Mouse (Mus musculus) liver, adult 2 months (tissue): Measurements from ENCODE around the gene Ror1. TPM values are rescaled to one million over a fixed set of nuclear protein-coding genes. Genes with fewer than 3 reads are reported as not detected.

ENCODE experiments used
- DNase-seq: peaks from one replicate; pipeline ENCODE4 v3.0.0-alpha.2; 2011; ENCODE audit warnings: low read depth, low spot score; ENCODE audit errors: extremely low read depth
- H3K27ac ChIP-seq: fragments of 200-500 bp; replicated peaks from 2 replicates; pipeline ENCODE4 v1.5.1; 2012; ENCODE audit warnings: low read depth, mild to moderate bottlenecking, control low read depth, inconsistent platforms, low read length; ENCODE audit not compliant: insufficient read depth
- H3K27me3 ChIP-seq: fragments of 200-500 bp; 2 replicates; pipeline ENCODE4 v1.6.1; 2012; ENCODE audit warnings: mild to moderate bottlenecking, moderate library complexity, low read length, inconsistent platforms; ENCODE audit not compliant: control insufficient read depth, insufficient read depth
- H3K36me3 ChIP-seq: fragments of 200-500 bp; 2 replicates; pipeline ENCODE4 v1.6.1; 2012; ENCODE audit warnings: low read length, inconsistent platforms; ENCODE audit not compliant: control insufficient read depth, insufficient read depth
- H3K4me1 ChIP-seq: fragments of 200-500 bp; 2 replicates; pipeline ENCODE4 v1.6.1; 2011; ENCODE audit warnings: low read length; ENCODE audit not compliant: control insufficient read depth, insufficient read depth
- H3K4me3 ChIP-seq: fragments of 200-500 bp; 2 replicates; pipeline ENCODE4 v1.5.1; 2011; ENCODE audit warnings: low read depth, mild to moderate bottlenecking, control low read depth, low read length, moderate library complexity; ENCODE audit not compliant: insufficient read depth
- H3K79me2 ChIP-seq: fragments of 200-500 bp; 2 replicates; pipeline ENCODE4 v1.6.1; 2012; ENCODE audit warnings: inconsistent platforms, mild to moderate bottlenecking, low read length, moderate library complexity; ENCODE audit not compliant: control insufficient read depth, insufficient read depth
- H3K9ac ChIP-seq: fragments of 200-500 bp; 2 replicates; pipeline ENCODE4 v1.6.1; 2012; ENCODE audit warnings: low read depth, mild to moderate bottlenecking, control low read depth, inconsistent platforms, low read length
- CTCF ChIP-seq: fragments of 200-500 bp; IDR thresholded peaks from 2 replicates; pipeline ENCODE4 v1.5.1; 2011; ENCODE audit warnings: low read depth, low read length, control low read depth
- POLR2A ChIP-seq: fragments of 200-500 bp; IDR thresholded peaks from 2 replicates; pipeline ENCODE4 v1.6.1; 2011; ENCODE audit warnings: low read length, control low read depth; ENCODE audit not compliant: insufficient read depth; ENCODE audit errors: extremely low read depth
- WGBS: fragments of 180-500 bp; shearing (Covaris S2); methylation state at CpG from one replicate; pipeline ENCODE4 v1.1.7; 2018; 5-methylcytosine and 5-hydroxymethylcytosine counted together
- polyA plus RNA-seq: library from polyadenylated mRNA; depleted of rRNA; stranded (reverse); fragments of >200 nt; gene quantifications from 2 replicates; pipeline ENCODE4 v1.2.3, GENCODE M21; 2012
- total RNA-seq: library from RNA; depleted of rRNA; stranded (reverse); fragments of >200 nt; gene quantifications from 2 replicates; pipeline ENCODE4 v1.2.3, GENCODE M21; 2014

Gene Ror1
- total and polyA plus RNA-seq, 2 experiments = 0.56 to 1.4 TPM

DNA sequence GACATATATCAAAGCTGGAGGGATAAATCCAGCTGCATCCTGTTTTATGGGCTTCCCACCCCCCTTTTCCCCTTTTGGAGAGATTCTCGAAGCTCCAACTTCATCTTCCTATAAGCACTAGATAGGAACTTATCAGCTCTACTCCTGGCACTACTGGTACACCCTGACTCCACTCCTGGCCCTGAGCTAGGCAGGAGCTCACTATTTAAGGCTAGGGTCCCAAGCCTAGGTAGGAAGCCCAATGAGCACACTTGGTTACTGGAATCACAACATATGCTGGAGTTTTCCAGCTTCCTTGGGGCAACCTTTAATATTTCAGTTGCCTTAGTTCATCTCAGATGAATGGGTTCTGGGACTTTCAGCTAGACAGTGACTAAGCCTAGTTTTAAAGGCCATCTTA is 156.5 kb downstream of the Ror1 start:
- Histone ChIP-seq H3K79me2 (peaks cover 3% of the 10 kb centered on the region; the same call in 1 of the 2 replicates), H3K4me1 (peaks cover 2% of the 10 kb centered on the region; the same call in 1 of the 2 replicates), H3K27ac (no peak overlapping the region), H3K4me3 (no peak overlapping the region), H3K9ac (no peak overlapping the region), H3K36me3 (no peaks in the 10 kb centered on the region), H3K27me3 (no peaks in the 10 kb centered on the region)
- TF ChIP-seq POLR2A = no peak
- no peak for TF ChIP-seq CTCF
- no peak for DNase-seq
- WGBS = 73% methylated on average over 1 of the region's 1 CpGs

DNA sequence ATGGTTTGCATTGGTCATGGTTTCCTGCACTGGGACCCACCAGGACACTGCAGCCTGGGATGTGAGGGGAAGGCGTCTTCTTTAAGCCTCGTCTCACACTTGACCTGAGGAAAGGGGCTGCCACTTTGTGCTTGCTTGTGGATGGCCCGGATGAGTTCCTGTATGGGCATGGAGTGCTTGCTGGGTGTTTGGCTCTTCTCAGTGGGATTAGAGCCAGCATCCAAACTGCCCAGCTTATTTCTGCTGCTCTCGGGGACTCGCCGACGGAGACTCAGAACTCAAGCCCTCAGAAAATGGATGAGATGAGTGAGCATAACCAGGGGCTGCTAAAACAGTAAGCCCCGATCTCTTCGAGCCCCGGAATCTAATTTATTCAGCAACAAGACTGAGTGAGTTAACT is 157.1 kb downstream of the Ror1 start:
- WGBS = 96% methylated on average over 10 of the region's 10 CpGs
- TF ChIP-seq POLR2A (no peak), CTCF (no peak)
- Histone ChIP-seq H3K27me3 (no peaks in the 10 kb centered on the region), H3K4me1 (peaks cover 2% of the 10 kb centered on the region; the same call in 1 of the 2 replicates), H3K79me2 (peaks cover 3% of the 10 kb centered on the region; the same call in 1 of the 2 replicates), H3K9ac (no peak overlapping the region), H3K4me3 (no peak overlapping the region), H3K27ac (no peak overlapping the region), H3K36me3 (no peaks in the 10 kb centered on the region)
- no peak for DNase-seq

DNA sequence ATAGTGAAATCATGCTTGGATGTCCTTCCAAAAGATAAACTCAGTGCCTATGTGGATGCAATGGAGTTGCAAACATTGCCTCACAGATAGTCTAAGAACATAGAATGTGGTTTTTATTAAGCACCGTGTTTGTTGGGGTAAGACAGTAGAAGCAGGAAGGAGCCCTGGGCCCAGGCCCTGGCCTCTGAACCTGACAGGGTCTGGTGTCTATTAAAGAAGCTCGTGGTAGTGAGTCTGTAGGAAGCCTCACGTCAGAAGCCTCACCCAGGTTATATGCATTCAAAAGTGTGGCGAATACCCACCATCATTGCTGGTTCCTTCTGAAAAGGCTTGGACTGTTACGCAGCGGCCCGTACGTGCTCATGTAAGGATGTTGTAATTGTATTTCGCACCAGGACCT is 157.8 kb downstream of the Ror1 start:
- no peak for DNase-seq
- 91% methylated on average over 9 of the region's 9 CpGs for WGBS
- no peak overlapping the region for H3K4me3 ChIP-seq
- H3K27me3 ChIP-seq = no peaks in the 10 kb centered on the region
- H3K4me1 ChIP-seq = peaks cover 7% of the 10 kb centered on the region
- H3K79me2 ChIP-seq = peaks cover 3% of the 10 kb centered on the region; the same call in 1 of the 2 replicates
- H3K27ac ChIP-seq = no peak overlapping the region
- no peak for TF ChIP-seq CTCF
- TF ChIP-seq POLR2A = no peak
- H3K36me3 ChIP-seq = no peaks in the 10 kb centered on the region
- no peak overlapping the region for H3K9ac ChIP-seq

GRCm38 (mm10) chr4:100253831-100254230 is 158.2 kb downstream of the Ror1 start:
- Histone ChIP-seq H3K27me3 (no peaks in the 10 kb centered on the region), H3K4me1 (peaks cover 8% of the 10 kb centered on the region)
- WGBS = 93% methylated on average over 7 of the region's 7 CpGs

DNA sequence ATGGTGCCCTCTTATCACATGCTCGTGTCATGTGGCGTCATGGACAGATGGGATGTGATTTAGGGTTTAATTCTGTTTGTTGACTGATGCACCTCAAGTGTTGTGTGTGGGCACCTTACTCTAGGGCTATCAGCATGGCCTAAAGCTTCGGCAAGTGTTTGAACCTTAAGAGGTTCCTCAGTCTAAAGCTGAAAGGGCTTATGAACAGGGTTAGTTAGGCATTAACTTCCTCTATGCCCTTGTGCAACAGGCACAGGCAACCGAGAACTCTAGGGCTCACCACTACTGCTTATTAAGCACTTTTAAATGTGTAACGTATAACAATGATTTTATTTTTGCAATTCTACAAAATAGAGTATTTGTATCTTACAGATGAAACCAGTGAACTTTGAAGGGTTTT is 162.9 kb downstream of the Ror1 start:
- H3K9ac ChIP-seq = no peak overlapping the region
- H3K27ac ChIP-seq = no peak overlapping the region; the same call in 1 of the 2 replicates
- peaks cover 14% of the 10 kb centered on the region for H3K4me1 ChIP-seq
- no peaks in the 10 kb centered on the region for H3K27me3 ChIP-seq
- H3K79me2 ChIP-seq = peaks cover 5% of the 10 kb centered on the region; the same call in 1 of the 2 replicates
- DNase-seq = peak; percentile 86
- no peak overlapping the region for H3K4me3 ChIP-seq
- no peak for TF ChIP-seq POLR2A
- TF ChIP-seq CTCF = no peak
- no peaks in the 10 kb centered on the region for H3K36me3 ChIP-seq
- WGBS = 24% methylated on average over 5 of the region's 5 CpGs

More at GRCm38 (mm10) chr4:100253831-100254230, 158.2 kb downstream of the Ror1 start:
- no peak for DNase-seq
- H3K36me3 ChIP-seq = no peaks in the 10 kb centered on the region
- TF ChIP-seq POLR2A (no peak), CTCF (no peak)
- H3K9ac ChIP-seq = no peak overlapping the region
- peaks cover 3% of the 10 kb centered on the region; the same call in 1 of the 2 replicates for H3K79me2 ChIP-seq
- no peak overlapping the region for H3K4me3 ChIP-seq
- H3K27ac ChIP-seq = no peak overlapping the region

- peaks cover 2% of the 10 kb centered on the region; the same call in 1 of the 2 replicates for H3K79me2 ChIP-seq
- no peak overlapping the region for H3K9ac ChIP-seq
- peaks cover 5% of the 10 kb centered on the region; the same call in 1 of the 2 replicates for H3K4me1 ChIP-seq
- no peaks in the 10 kb centered on the region for H3K36me3 ChIP-seq
- DNase-seq = no peak
- WGBS = 97% methylated on average over 1 of the region's 1 CpGs
- H3K27ac ChIP-seq = no peak overlapping the region
- H3K4me3 ChIP-seq = no peak overlapping the region
- H3K27me3 ChIP-seq = no peaks in the 10 kb centered on the region
- TF ChIP-seq POLR2A (no peak), CTCF (no peak)
These were observed 168.3 kb downstream of the Ror1 start for GRCm38 (mm10) chr4:100263917-100264316.
